ENCODE assay signal across 8 mouse cellular contexts in the genomic region with DNA sequence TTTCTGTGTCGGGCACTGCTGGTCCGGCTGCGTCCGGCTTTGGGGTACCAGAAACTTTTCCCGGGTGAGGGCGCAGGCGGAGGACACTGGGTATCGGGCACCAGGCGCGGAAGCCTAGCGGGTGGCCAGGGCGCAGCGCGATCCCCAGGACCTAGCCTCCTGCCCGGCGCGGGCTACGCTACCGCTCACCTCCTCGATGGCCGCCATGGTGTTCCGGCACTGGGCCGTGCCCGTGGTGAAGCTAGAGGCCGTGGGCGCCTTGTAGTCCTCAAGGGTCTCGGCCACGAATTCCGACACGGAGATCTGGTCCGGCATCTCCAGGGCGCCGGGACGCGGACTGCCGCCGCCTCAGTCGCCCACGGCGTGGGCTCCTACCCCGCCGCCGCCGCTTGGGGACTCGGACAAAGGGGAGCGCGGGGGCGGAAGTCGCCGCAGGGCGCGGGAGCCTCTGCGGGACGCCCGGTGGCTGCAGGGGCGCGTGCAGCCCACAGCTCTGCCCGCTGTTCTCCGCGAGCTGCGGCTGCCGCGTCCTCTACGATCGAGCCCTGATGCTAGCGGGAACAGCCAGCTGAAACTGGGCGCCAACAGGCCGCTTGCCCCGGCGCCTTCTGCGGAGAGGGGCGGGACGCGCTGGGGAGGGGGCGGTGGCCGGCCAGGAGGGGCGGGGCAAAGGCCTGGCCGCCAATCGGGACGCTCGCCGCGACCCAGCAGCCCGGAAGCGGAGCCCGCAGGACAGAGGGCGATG.
DNase-seq lines count a peak whose midpoint lies in the region; ATAC-seq and TF ChIP-seq lines count a peak whose summit lies in the region.
"Not testable (repeated sequence)": the region's sequence is repeated elsewhere in the genome, so short reads cannot be mapped to it uniquely, and the experiment has no call there.

No protein-coding gene starts in this region.

- H3K4me2 ChIP-seq in lung, embryonic 16.5 days (ENCODE audit: low read depth, low read length): peak overlapping the region; percentile 50

- peak; percentile 93 for ATAC-seq in frontal cortex, adult (ENCODE audit: low TSS enrichment)
- ATAC-seq in lung, embryonic 16.5 days (ENCODE audit: low read depth): peak; percentile 100

- H3K9ac ChIP-seq in lung, embryonic 16.5 days (ENCODE audit: low read length): peak overlapping the region; percentile 90

- peak overlapping the region; percentile 96 for H3K27ac ChIP-seq in hindbrain, embryonic 10.5 days
- H3K27ac ChIP-seq in layer of hippocampus, adult 2 months: peak overlapping the region; percentile 77
- H3K27ac ChIP-seq in lung, embryonic 16.5 days (ENCODE audit: low read length): peak overlapping the region; percentile 93

- WGBS in hindbrain, embryonic 10.5 days: under 1% methylated on average over 84 of the region's 87 CpGs
- WGBS in lung, embryonic 16.5 days: under 1% methylated on average over 75 of the region's 87 CpGs

- DNase-seq in ES-CJ7 (ENCODE audit: low read depth, low spot score): peak; percentile 64
- peak; percentile 26 for DNase-seq in cerebellum, adult 9-10 months
- DNase-seq in hindbrain, embryonic 10.5 days (ENCODE audit: low spot score): peak; percentile 85
- peak; percentile 26 to 43 for DNase-seq in layer of hippocampus, adult 2 months (ENCODE audit: low spot score in 2 of 2)
- DNase-seq in ovary, postnatal 10 days (ENCODE audit: low spot score): peak; percentile 36
- DNase-seq in thymus, adult 18-20 months: peak; percentile 28 to 39

- peak; percentile 8 for TF ChIP-seq CTCF in layer of hippocampus, adult 2 months (conservative IDR thresholded peaks at IDR 0.05)

- peaks cover 38% of the 10 kb centered on the region for H3K36me3 ChIP-seq in hindbrain, embryonic 10.5 days
- H3K36me3 ChIP-seq in lung, embryonic 16.5 days (ENCODE audit: control insufficient read depth, insufficient read depth, low read length): not testable (repeated sequence)

- H3K9me3 ChIP-seq in hindbrain, embryonic 10.5 days: peaks cover 41% of the 10 kb centered on the region
- H3K9me3 ChIP-seq in lung, embryonic 16.5 days (ENCODE audit: control insufficient read depth, low read length): peaks cover 12% of the 10 kb centered on the region

- not testable (repeated sequence) for H3K4me1 ChIP-seq in hindbrain, embryonic 10.5 days (replicated peaks); lung, embryonic 16.5 days (replicated peaks; ENCODE audit: control insufficient read depth, insufficient read depth, low read length)

- peak overlapping the region; percentile 84 for H3K4me3 ChIP-seq in hindbrain, embryonic 10.5 days
- H3K4me3 ChIP-seq in layer of hippocampus, adult 2 months: peak overlapping the region; percentile 77
- H3K4me3 ChIP-seq in lung, embryonic 16.5 days (ENCODE audit: low read length): peak overlapping the region; percentile 81

- not testable (repeated sequence) for H3K27me3 ChIP-seq in hindbrain, embryonic 10.5 days (ENCODE audit: insufficient read depth, poor library complexity, severe bottlenecking); lung, embryonic 16.5 days (ENCODE audit: control insufficient read depth, insufficient read depth, low read depth, low read length)

Comparison
In these comparisons a context has a peak if more than half of its experiments do, and no peak if none do; other contexts are left out.
1. Peak in every context shown above with its lines: DNase-seq, ATAC-seq, H3K4me3 ChIP-seq and H3K27ac ChIP-seq.
2. DNase-seq: peak in every context shown above with its lines; median percentile 85 in hindbrain, embryonic 10.5 days; 64 in ES-CJ7; 36 in ovary, postnatal 10 days; 34 in layer of hippocampus, adult 2 months; 34 in thymus, adult 18-20 months; 26 in cerebellum, adult 9-10 months.